Mouse (Mus musculus) liver, postnatal 0 days (tissue): ENCODE measurements around the gene Fzr1. TPM values are rescaled to one million over a fixed set of nuclear protein-coding genes. Genes with fewer than 3 reads are reported as not detected.

Source experiments
- ATAC-seq: fragments of 200-750 bp; cut with Nextera tagmentation; 2 replicates; pipeline ENCODE4 v1.8.0; 2017; ENCODE audit warnings: mild to moderate bottlenecking, moderate library complexity
- DNase-seq: peaks from one replicate; pipeline ENCODE4 v3.0.0-alpha.2; 2016
- H3K27ac ChIP-seq: fragments of 300-500 bp; sonication (generic); 2 replicates; pipeline ENCODE4 v1.5.1; 2014; ENCODE audit warnings: antibody characterized with exemption, moderate library complexity, mild to moderate bottlenecking, low read depth
- H3K27me3 ChIP-seq: fragments of 300-500 bp; sonication (generic); 2 replicates; pipeline ENCODE4 v1.6.1; 2014; ENCODE audit warnings: low read length, control low read depth, mixed read lengths; ENCODE audit not compliant: insufficient read depth
- H3K36me3 ChIP-seq: fragments of 300-500 bp; sonication (generic); replicated peaks from 2 replicates; pipeline ENCODE4 v1.6.1; 2014; ENCODE audit warnings: mild to moderate bottlenecking, control low read depth, low read length, moderate library complexity, mixed read lengths; ENCODE audit not compliant: insufficient read depth
- H3K4me1 ChIP-seq: fragments of 300-500 bp; sonication (generic); 2 replicates; pipeline ENCODE4 v1.6.1; 2014; ENCODE audit warnings: antibody characterized with exemption, mild to moderate bottlenecking, control low read depth; ENCODE audit not compliant: insufficient read depth
- H3K4me2 ChIP-seq: fragments of 300-500 bp; sonication (generic); 2 replicates; pipeline ENCODE4 v1.6.1; 2014; ENCODE audit warnings: low read depth, mild to moderate bottlenecking, low read length, moderate library complexity, mixed read lengths
- H3K4me3 ChIP-seq: fragments of 300-500 bp; sonication (generic); 2 replicates; pipeline ENCODE4 v1.5.1; 2014; ENCODE audit warnings: low read depth, low read length
- H3K9ac ChIP-seq: fragments of 300-500 bp; sonication (generic); replicated peaks from 2 replicates; pipeline ENCODE4 v1.6.1; 2014; ENCODE audit warnings: mild to moderate bottlenecking, moderate library complexity
- H3K9me3 ChIP-seq: fragments of 300-500 bp; sonication (generic); 2 replicates; pipeline ENCODE4 v1.6.1; 2016; ENCODE audit warnings: mild to moderate bottlenecking, control low read depth, low read length, mixed read lengths
- CTCF ChIP-seq: sonication (generic); IDR thresholded peaks from 2 replicates; pipeline ENCODE4 v1.5.1; 2016; ENCODE audit warnings: antibody characterized with exemption, low read depth
- EP300 ChIP-seq: IDR thresholded peaks from 2 replicates; pipeline ENCODE4 v1.6.1; 2016; ENCODE audit warnings: antibody characterized with exemption, low read depth, mild to moderate bottlenecking
- WGBS: fragments of 180-500 bp; shearing (Covaris S2); extraction: QIAGEN DNeasy Blood & Tissue Kit; methylation state at CpG from one replicate; pipeline ENCODE4 v1.1.7; 2014; ENCODE audit not compliant: insufficient replicate concordance; 5-methylcytosine and 5-hydroxymethylcytosine counted together
- polyA plus RNA-seq: library from polyadenylated mRNA; unstranded; fragments of >200 nt; fragmentation: Nextera tagmentation; extraction: Ambion mirVana; gene quantifications from 2 replicates; pipeline ENCODE4 v1.2.1, GENCODE M21; 2015

The Fzr1 gene
- polyA plus RNA-seq, 1 experiment from 2014 or later, result 69.7 TPM

- Histone ChIP-seq H3K4me1 (peaks cover 53% of the 10 kb centered on the region), H3K4me3 (peak overlapping the region; percentile 30), H3K27ac (0 out of 2 replicates have a peak overlapping the region, but pooled peaks have one; percentile 22), H3K4me2 (peak overlapping the region; percentile 53), H3K27me3 (no peaks in the 10 kb centered on the region), H3K36me3 (peaks cover 2% of the 10 kb centered on the region; the same call in 1 of the 2 replicates), H3K9me3 (no peaks in the 10 kb centered on the region), H3K9ac (peak overlapping the region; percentile 17; the same call in 1 of the 2 replicates)
- DNase-seq (no peak), ATAC-seq (no peak)
- WGBS, result 6% methylated on average over 17 of the region's 26 CpGs
- TF ChIP-seq EP300 (no peak), CTCF (peak; percentile 63)
Observed at GRCm38 (mm10) chr10:81416581-81417226, 38.4 kb upstream of the Fzr1 start.

- TF ChIP-seq EP300 (no peak), CTCF (no peak)
- DNase-seq (no peak), ATAC-seq (no peak)
- Histone ChIP-seq H3K27me3 (no peaks in the 10 kb centered on the region), H3K36me3 (peaks cover 2% of the 10 kb centered on the region; the same call in 1 of the 2 replicates), H3K4me3 (no peak overlapping the region), H3K4me2 (no peak overlapping the region), H3K27ac (no peak overlapping the region), H3K9ac (no peak overlapping the region), H3K4me1 (peaks cover 62% of the 10 kb centered on the region), H3K9me3 (no peaks in the 10 kb centered on the region)
- WGBS, result 72% methylated on average over 17 of the region's 17 CpGs
Observed at GRCm38 (mm10) chr10:81415549-81416310, 37.4 kb upstream of the Fzr1 start.

- H3K27ac ChIP-seq, result peak overlapping the region; percentile 82
- WGBS, result 75% methylated on average over 5 of the region's 5 CpGs
- no peaks in the 10 kb centered on the region for H3K27me3 ChIP-seq
- H3K4me2 ChIP-seq, result no peak overlapping the region; the same call in 1 of the 2 replicates
- H3K4me1 ChIP-seq, result peaks cover 67% of the 10 kb centered on the region
- H3K36me3 ChIP-seq, result peaks cover 2% of the 10 kb centered on the region; the same call in 1 of the 2 replicates
- DNase-seq (no peak), ATAC-seq (no peak)
- no peak overlapping the region for H3K9ac ChIP-seq
- no peak overlapping the region for H3K4me3 ChIP-seq
- H3K9me3 ChIP-seq, result no peaks in the 10 kb centered on the region
- no peak for TF ChIP-seq EP300
- TF ChIP-seq CTCF, result no peak
Observed at GRCm38 (mm10) chr10:81415146-81415545, 36.8 kb upstream of the Fzr1 start.

GRCm38 (mm10) chr10:81414682-81415081 is 36.4 kb upstream of the Fzr1 start:
- no peak for DNase-seq
- peaks cover 70% of the 10 kb centered on the region for H3K4me1 ChIP-seq
- TF ChIP-seq CTCF (no peak), EP300 (no peak)
- ATAC-seq, result no peak
- no peaks in the 10 kb centered on the region for H3K27me3 ChIP-seq
- H3K9ac ChIP-seq, result peak overlapping the region; percentile 58; the same call in 1 of the 2 replicates
- H3K4me3 ChIP-seq, result 0 out of 2 replicates have a peak overlapping the region, but pooled peaks have one; percentile 31
- H3K9me3 ChIP-seq, result no peaks in the 10 kb centered on the region
- peak overlapping the region; percentile 65 for H3K4me2 ChIP-seq
- peaks cover 2% of the 10 kb centered on the region; the same call in 1 of the 2 replicates for H3K36me3 ChIP-seq
- H3K27ac ChIP-seq, result peak overlapping the region; percentile 82

- H3K4me3 ChIP-seq, result peak overlapping the region; percentile 31
- 25% methylated on average over 26 of the region's 26 CpGs for WGBS
- ATAC-seq, result peak; percentile 40
- TF ChIP-seq CTCF (0 out of 2 replicates have a peak, but pooled peaks have one; percentile 4), EP300 (peak; percentile 78)
- peak; percentile 79 for DNase-seq
- peaks cover under 1% of the 10 kb centered on the region; the same call in 1 of the 2 replicates for H3K27me3 ChIP-seq
- H3K9me3 ChIP-seq, result no peaks in the 10 kb centered on the region
- no peaks in the 10 kb centered on the region; the same call in 1 of the 2 replicates for H3K36me3 ChIP-seq
- H3K27ac ChIP-seq, result peak overlapping the region; percentile 82
- H3K4me1 ChIP-seq, result peaks cover 75% of the 10 kb centered on the region
- peak overlapping the region; percentile 65 for H3K4me2 ChIP-seq
- peak overlapping the region; percentile 58 for H3K9ac ChIP-seq
Observed at GRCm38 (mm10) chr10:81413310-81414261, 35.3 kb upstream of the Fzr1 start.
